Mouse (Mus musculus) kidney, adult 2 months (tissue): ENCODE measurements around the gene Cacnb4.

ENCODE experiments used
- CTCF ChIP-seq: fragments of 200-500 bp; conservative IDR thresholded peaks from 2 replicates; pipeline ENCODE4 v1.5.1; 2011; ENCODE audit warnings: low read depth, mild to moderate bottlenecking, control low read depth, low read length, moderate library complexity, mixed read lengths; ENCODE audit not compliant: insufficient read depth, insufficient read length
- POLR2A ChIP-seq: fragments of 200-500 bp; IDR thresholded peaks from one replicate; pipeline ENCODE4 v1.6.1; 2011; ENCODE audit warnings: low read depth, low read length, control low read depth

GRCm38 (mm10) chr2:52386451-52386850, 290.2 kb downstream of the Cacnb4 start:
- no peak for TF ChIP-seq CTCF
- TF ChIP-seq POLR2A: no peak
